Mouse (Mus musculus) intestine, embryonic 15.5 days (tissue): ENCODE data around the gene Pknox2. TPM values are rescaled to one million over a fixed set of nuclear protein-coding genes. Genes with fewer than 3 reads are reported as not detected.
A peak's percentile ranks its signal among the peaks of the same experiment; 100 is the strongest.

Experiments
- ATAC-seq: fragments of 200-750 bp; cut with Nextera tagmentation; 2 replicates; pipeline ENCODE4 v1.8.0; 2017; ENCODE audit warnings: moderate TSS enrichment, moderate library complexity
- H3K27ac ChIP-seq: fragments of 300-500 bp; sonication (generic); 2 replicates; pipeline ENCODE4 v1.5.1; 2015; ENCODE audit warnings: mild to moderate bottlenecking, inconsistent platforms
- H3K27me3 ChIP-seq: fragments of 300-500 bp; sonication (generic); replicated peaks from 2 replicates; pipeline ENCODE4 v1.6.1; 2015; ENCODE audit warnings: inconsistent platforms
- H3K36me3 ChIP-seq: fragments of 300-500 bp; sonication (generic); 2 replicates; pipeline ENCODE4 v1.6.1; 2015; ENCODE audit warnings: inconsistent platforms
- H3K4me1 ChIP-seq: fragments of 300-500 bp; sonication (generic); replicated peaks from 2 replicates; pipeline ENCODE4 v1.6.1; 2015; ENCODE audit warnings: inconsistent platforms
- H3K4me2 ChIP-seq: fragments of 300-500 bp; sonication (generic); replicated peaks from 2 replicates; pipeline ENCODE4 v1.6.1; 2015; ENCODE audit warnings: mild to moderate bottlenecking, inconsistent platforms
- H3K4me3 ChIP-seq: fragments of 300-500 bp; sonication (generic); replicated peaks from 2 replicates; pipeline ENCODE4 v1.5.1; 2015; ENCODE audit warnings: inconsistent platforms
- H3K9ac ChIP-seq: fragments of 300-500 bp; sonication (generic); 2 replicates; pipeline ENCODE4 v1.6.1; 2015; ENCODE audit warnings: inconsistent platforms
- H3K9me3 ChIP-seq: fragments of 300-500 bp; sonication (generic); 2 replicates; pipeline ENCODE4 v1.6.1; 2016; ENCODE audit warnings: inconsistent platforms
- WGBS: fragments of 180-500 bp; shearing (Covaris S2); methylation state at CpG from one replicate; pipeline ENCODE4 v1.1.7; 2015; 5-methylcytosine and 5-hydroxymethylcytosine counted together
- polyA plus RNA-seq: library from polyadenylated mRNA; unstranded; fragments of >200 nt; fragmentation: Nextera tagmentation; extraction: Ambion mirVana; gene quantifications from 2 replicates; pipeline ENCODE4 v1.2.1, GENCODE M21; 2015

The Pknox2 gene
- polyA plus RNA-seq, 1 experiment from 2014 or later = 8.2 TPM

DNA sequence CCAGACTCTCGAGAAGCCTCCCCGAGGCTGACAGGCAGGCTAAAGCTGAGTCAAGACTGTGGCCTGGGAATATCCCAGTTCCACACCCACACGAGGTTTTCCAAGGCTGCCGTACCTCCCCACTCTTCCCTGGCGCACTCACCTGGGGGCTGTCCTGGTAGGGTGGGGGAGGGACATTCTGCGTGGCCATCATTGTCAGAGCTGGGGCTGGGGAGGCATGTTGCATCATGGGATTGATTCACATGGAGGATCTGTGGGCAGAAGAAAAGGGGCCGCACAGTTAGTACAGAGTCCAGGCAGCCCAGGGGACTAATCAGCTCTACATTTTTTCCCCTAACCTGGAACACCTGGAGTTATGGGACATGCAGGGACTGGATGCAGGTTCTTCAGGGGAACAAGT is 179.0 kb downstream of the Pknox2 start:
- WGBS = 81% methylated on average over 7 of the region's 7 CpGs

DNA sequence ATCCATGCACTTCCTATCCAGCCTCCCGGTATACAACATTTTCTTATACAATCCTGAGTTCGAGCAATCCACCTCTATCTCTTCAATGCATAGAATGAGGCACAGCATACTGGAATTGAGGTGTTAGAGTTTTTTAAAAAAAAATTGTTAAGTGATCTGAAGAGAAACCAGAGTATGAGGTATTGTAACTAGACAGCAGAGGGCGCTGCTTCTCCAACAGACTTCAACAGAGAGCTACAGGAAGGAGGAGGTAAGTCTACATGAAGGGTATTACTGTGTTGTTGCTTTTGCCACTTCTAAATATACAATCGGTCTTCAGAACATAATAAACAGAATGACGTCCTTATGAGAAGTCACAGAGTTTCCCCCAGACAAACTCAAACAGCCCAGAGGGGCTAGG is 181.5 kb downstream of the Pknox2 start:
- Histone ChIP-seq H3K4me2 (no peak overlapping the region), H3K9ac (no peak overlapping the region), H3K27ac (no peak overlapping the region), H3K4me1 (no peaks in the 10 kb centered on the region), H3K36me3 (no peaks in the 10 kb centered on the region), H3K9me3 (no peaks in the 10 kb centered on the region), H3K4me3 (no peak overlapping the region), H3K27me3 (no peaks in the 10 kb centered on the region)
- 61% methylated on average over 5 of the region's 5 CpGs for WGBS
- no peak for ATAC-seq

More for the DNA sequence above, 179.0 kb downstream of the Pknox2 start:
- no peaks in the 10 kb centered on the region for H3K36me3 ChIP-seq
- H3K4me2 ChIP-seq = no peak overlapping the region
- no peak for ATAC-seq
- H3K27ac ChIP-seq = no peak overlapping the region
- H3K9ac ChIP-seq = no peak overlapping the region
- H3K27me3 ChIP-seq = no peaks in the 10 kb centered on the region
- H3K9me3 ChIP-seq = no peaks in the 10 kb centered on the region
- H3K4me3 ChIP-seq = no peak overlapping the region
- peaks cover 7% of the 10 kb centered on the region; the same call in 1 of the 2 replicates for H3K4me1 ChIP-seq

DNA sequence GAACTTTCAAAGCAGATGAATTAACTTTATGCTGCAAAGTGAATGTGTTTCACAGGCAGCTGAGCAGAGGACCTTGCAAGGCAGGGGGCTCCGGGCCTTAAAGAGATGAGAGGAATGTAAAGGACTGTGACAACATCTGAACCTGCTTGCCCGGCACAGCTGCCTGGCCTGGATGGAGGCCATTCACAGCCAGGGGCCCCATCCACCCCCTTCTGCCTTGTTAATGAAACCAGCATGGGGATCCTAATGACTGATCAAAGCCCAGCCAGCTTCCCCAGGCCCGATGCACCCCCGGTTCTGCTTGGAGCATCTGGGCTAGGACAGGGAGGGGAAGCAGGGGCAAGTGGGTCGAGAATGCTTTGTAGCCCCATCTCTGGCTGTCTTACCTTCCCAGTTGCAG is 183.0 kb downstream of the Pknox2 start:
- no peak for ATAC-seq

DNA sequence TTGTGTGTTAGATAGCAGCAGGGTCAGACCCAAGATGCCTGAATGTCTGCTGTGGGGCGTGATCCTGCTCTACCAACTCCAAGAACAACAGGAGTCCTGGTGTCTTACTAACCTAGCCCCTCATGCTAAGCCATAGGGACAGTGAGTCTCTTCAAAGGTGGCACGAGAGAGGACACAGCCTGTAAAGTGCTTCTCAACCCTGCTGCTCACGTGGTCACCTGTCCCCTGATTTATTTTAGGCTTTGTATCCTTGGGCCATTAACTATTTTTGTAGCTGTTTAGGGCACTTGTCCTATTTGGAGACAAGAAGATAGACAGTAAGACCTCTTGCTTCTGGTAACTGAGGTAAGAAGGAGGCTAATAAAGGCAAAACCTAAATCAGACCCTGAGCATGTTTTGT is 183.7 kb downstream of the Pknox2 start:
- Histone ChIP-seq H3K4me1 (no peaks in the 10 kb centered on the region), H3K4me3 (no peak overlapping the region), H3K9ac (no peak overlapping the region), H3K27me3 (no peaks in the 10 kb centered on the region), H3K36me3 (no peaks in the 10 kb centered on the region), H3K9me3 (no peaks in the 10 kb centered on the region), H3K27ac (no peak overlapping the region), H3K4me2 (no peak overlapping the region)
- no peak for ATAC-seq
- WGBS = 70% methylated on average over 3 of the region's 3 CpGs

More for the DNA sequence above, 183.0 kb downstream of the Pknox2 start:
- H3K27me3 ChIP-seq = no peaks in the 10 kb centered on the region
- no peak overlapping the region for H3K9ac ChIP-seq
- no peak overlapping the region for H3K4me3 ChIP-seq
- H3K9me3 ChIP-seq = no peaks in the 10 kb centered on the region
- no peaks in the 10 kb centered on the region for H3K36me3 ChIP-seq
- no peak overlapping the region for H3K27ac ChIP-seq
- no peaks in the 10 kb centered on the region for H3K4me1 ChIP-seq
- 29% methylated on average over 5 of the region's 5 CpGs for WGBS
- H3K4me2 ChIP-seq = no peak overlapping the region

DNA sequence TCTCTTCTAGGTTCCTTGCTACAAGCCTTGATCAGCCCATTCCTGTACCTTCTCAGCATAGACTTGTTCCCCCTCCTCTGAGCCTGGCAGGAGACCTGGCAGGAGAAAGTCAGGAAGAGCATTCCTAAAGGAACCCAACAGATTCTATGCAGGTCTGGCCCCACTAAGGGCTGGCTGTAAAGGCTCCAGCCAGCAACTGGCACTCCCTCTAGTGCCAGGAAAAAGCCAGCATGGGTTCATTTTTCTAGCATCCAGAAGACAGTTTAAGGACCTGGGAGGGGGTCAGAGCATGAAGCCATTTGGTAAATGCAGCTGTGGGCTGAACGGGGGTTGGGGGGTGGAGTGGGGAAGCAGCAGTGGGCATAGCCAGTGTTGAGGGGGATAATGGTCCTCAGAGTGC is 185.3 kb downstream of the Pknox2 start:
- H3K4me2 ChIP-seq = no peak overlapping the region
- no peak overlapping the region for H3K27ac ChIP-seq
- H3K4me3 ChIP-seq = no peak overlapping the region
- no peaks in the 10 kb centered on the region for H3K36me3 ChIP-seq
- ATAC-seq = no peak
- H3K9ac ChIP-seq = no peak overlapping the region
- no peaks in the 10 kb centered on the region for H3K4me1 ChIP-seq
- H3K9me3 ChIP-seq = no peaks in the 10 kb centered on the region
- H3K27me3 ChIP-seq = no peaks in the 10 kb centered on the region
- 53% methylated on average over 1 of the region's 1 CpGs for WGBS

DNA sequence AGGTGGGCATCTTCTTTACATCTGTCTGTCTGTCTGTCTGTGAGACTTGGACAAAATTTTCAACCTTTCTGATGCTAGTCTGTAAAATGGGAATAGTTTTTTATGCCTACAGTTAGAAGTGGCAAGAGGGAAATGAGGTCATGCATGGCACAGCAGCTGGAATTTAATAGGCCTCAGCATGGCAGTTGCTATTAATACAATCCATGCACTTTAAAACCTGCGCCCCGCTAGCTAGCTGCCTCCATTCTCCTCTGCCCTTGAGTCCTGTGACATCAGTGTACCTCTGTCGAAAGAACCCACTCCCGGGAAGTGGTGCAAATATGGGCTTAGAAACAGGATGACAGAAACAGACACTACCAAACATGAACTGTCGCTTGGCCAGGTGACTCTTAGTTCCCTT is 186.1 kb downstream of the Pknox2 start:
- Histone ChIP-seq H3K9ac (no peak overlapping the region), H3K9me3 (no peaks in the 10 kb centered on the region), H3K27ac (no peak overlapping the region), H3K4me2 (no peak overlapping the region), H3K4me3 (no peak overlapping the region), H3K36me3 (no peaks in the 10 kb centered on the region), H3K27me3 (no peaks in the 10 kb centered on the region), H3K4me1 (no peaks in the 10 kb centered on the region)
- ATAC-seq = no peak
- 86% methylated on average over 5 of the region's 5 CpGs for WGBS

DNA sequence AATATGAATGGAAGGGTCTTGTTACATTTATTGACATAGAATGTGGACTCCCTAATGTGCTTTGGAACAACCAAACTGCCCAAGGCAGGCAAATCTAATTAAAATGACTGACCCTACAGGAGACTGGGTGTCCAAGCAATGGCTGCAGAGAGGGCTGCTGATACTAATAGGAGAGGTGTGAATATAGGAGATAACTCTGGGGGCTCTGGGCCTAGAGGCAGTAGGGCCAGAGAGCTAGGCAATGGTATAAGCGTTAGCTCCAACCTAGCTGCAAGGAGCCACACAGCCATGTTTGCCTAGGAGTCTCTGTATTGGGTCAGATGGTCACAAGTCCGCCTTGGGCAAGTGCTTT is 196.1 kb downstream of the Pknox2 start:
- Histone ChIP-seq H3K4me3 (no peak overlapping the region), H3K36me3 (no peaks in the 10 kb centered on the region), H3K4me2 (no peak overlapping the region), H3K9me3 (no peaks in the 10 kb centered on the region), H3K9ac (no peak overlapping the region), H3K27ac (no peak overlapping the region), H3K27me3 (no peaks in the 10 kb centered on the region), H3K4me1 (no peaks in the 10 kb centered on the region)
- 76% methylated on average over 2 of the region's 2 CpGs for WGBS
- ATAC-seq = no peak

DNA sequence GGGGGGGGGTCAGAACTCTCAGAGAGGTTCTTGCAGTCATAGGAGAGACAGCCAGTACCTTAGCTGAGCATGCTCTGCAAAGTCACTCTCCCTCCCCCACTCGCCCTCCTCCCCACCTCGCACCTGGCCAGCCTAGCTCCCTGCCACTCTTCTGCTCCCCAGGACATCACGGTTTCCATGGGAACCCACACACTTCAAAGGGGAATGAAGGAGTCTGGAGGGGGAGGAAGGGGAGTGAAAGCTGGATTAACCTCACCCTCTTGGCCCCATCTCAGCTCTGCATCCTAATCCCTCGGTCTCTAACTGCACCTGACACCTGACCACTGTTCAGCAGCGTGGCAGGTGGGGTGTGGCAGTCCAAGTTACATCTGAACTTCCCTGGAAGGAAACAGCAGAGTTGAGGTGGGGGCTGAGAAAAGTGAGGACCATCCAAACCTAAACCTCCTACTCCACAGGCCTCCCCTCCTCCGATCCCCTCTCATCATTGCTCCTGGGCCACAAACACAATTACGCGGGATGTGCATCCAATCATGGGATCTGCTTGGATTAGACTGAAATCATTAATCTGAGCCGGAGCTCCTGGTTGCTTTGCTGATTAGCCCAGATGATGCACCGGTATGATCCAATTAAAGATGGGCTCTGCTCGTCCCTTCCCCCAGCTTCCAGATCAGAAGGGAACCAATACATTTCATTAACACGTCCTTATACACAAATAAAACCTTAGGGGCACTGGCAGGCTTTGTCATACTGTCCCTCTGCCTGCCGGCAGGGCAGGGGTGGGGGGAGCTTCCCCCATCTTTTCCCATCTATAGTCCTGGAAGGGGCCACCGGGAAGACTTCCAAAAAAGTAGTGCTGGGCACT is 196.7 kb downstream of the Pknox2 start:
- H3K36me3 ChIP-seq = no peaks in the 10 kb centered on the region
- no peak overlapping the region for H3K9ac ChIP-seq
- H3K9me3 ChIP-seq = no peaks in the 10 kb centered on the region
- ATAC-seq = 0 out of 2 replicates have a peak, but pooled peaks have one; percentile 17
- H3K4me3 ChIP-seq = no peak overlapping the region
- no peak overlapping the region for H3K4me2 ChIP-seq
- no peaks in the 10 kb centered on the region for H3K27me3 ChIP-seq
- H3K4me1 ChIP-seq = no peaks in the 10 kb centered on the region
- H3K27ac ChIP-seq = no peak overlapping the region
- 34% methylated on average over 14 of the region's 14 CpGs for WGBS

DNA sequence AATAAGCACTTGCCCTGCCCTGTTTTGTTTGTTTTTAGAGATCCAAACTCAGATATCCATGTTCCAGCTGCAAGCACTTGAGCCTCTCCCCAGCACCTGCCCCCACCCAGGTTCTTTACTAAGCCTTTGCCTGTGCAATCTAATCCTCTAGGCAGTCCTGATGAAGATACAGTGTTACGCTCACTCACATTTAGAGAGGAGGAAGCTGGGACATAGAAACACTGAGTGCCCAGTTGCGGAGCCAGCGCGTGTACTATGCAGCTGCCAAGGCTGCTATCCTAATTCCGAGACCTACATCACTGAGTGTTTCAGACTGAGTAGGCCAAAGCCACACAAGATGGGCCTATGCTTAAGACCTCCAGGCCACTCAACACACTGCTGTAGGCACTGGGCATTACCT is 199.0 kb downstream of the Pknox2 start:
- Histone ChIP-seq H3K36me3 (no peaks in the 10 kb centered on the region), H3K27me3 (no peaks in the 10 kb centered on the region), H3K4me2 (no peak overlapping the region), H3K4me1 (no peaks in the 10 kb centered on the region), H3K9ac (no peak overlapping the region), H3K9me3 (no peaks in the 10 kb centered on the region), H3K4me3 (no peak overlapping the region), H3K27ac (no peak overlapping the region)
- ATAC-seq = no peak
- 88% methylated on average over 5 of the region's 5 CpGs for WGBS

DNA sequence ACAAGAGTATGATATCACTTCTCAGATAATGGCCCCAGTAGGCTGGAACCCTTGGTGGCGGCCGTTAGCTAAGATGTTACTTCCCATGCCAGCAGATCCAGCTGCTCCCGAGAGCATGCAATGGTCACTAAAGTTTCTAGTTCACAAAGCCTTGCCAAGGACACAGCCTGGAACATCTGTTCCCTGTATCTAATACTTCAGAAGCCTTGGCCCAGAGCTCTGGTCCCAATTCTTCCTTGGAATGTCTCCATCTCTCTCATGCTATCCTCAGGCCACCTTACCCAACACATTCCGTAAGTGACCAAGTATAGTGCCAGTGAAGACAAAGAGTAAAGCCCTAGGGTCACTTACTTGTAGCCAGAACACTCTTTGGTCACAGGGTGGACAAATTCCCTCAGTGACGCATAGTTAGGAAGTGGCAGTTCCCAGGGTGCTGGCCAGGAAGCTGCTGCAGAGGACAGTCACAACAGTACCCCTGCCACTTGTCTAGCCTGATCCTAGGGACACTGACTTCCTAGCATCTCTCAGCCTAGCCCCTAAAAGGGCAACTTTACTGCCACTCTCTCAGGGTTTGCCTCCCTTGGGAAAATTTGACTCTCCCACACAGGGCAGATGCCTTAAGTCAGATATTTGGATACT is 200.0 kb downstream of the Pknox2 start:
- H3K4me3 ChIP-seq = no peak overlapping the region
- H3K4me2 ChIP-seq = no peak overlapping the region
- H3K9ac ChIP-seq = no peak overlapping the region
- no peaks in the 10 kb centered on the region for H3K4me1 ChIP-seq
- H3K9me3 ChIP-seq = no peaks in the 10 kb centered on the region
- no peak overlapping the region for H3K27ac ChIP-seq
- H3K36me3 ChIP-seq = no peaks in the 10 kb centered on the region
- 73% methylated on average over 5 of the region's 5 CpGs for WGBS
- H3K27me3 ChIP-seq = no peaks in the 10 kb centered on the region
- ATAC-seq = no peak

DNA sequence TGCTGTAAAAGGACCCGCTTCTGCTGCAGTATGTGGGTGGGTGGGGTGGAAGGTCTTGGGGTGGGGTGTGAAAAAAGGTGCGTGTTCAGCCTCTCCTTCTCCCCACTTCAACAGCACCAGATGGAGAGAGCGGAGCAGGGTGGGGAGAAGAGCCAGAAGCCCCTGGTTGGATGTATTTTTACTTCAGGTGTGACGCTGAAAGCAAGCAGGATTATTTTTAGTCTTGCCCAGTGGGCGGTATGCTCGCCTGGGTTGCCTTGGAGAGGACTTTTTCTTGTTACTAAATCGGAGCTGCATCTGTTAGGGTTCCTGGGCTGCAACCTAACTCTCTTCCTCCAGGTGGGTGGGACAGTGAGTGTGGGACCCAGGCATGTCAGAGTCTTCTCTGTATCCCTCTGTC is 202.4 kb downstream of the Pknox2 start:
- no peak overlapping the region for H3K4me3 ChIP-seq
- ATAC-seq = no peak
- no peak overlapping the region for H3K27ac ChIP-seq
- H3K4me2 ChIP-seq = no peak overlapping the region
- no peak overlapping the region for H3K9ac ChIP-seq
- no peaks in the 10 kb centered on the region for H3K27me3 ChIP-seq
- no peaks in the 10 kb centered on the region for H3K36me3 ChIP-seq
- no peaks in the 10 kb centered on the region for H3K4me1 ChIP-seq
- H3K9me3 ChIP-seq = no peaks in the 10 kb centered on the region
- 73% methylated on average over 7 of the region's 7 CpGs for WGBS

DNA sequence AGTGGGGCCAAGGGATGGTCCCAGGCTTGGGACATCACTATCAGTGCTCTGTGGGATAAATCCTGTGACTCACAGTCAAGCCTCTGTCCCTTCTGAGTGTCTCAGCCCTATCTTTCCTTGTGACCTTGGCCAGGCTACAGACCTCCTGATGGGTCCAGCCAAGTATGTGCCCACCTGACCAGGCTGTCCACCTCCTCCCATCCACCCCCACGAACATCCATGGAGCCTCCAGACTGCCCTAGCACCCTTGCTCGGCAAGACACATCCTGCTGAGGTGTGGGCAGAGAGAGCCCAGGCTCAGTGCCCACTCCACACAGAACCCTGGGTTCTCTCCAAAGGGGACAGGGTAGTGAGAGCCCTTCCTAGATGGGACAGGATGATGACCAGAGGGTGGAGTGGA is 204.6 kb downstream of the Pknox2 start:
- Histone ChIP-seq H3K9me3 (no peaks in the 10 kb centered on the region), H3K9ac (no peak overlapping the region), H3K27ac (no peak overlapping the region), H3K4me1 (no peaks in the 10 kb centered on the region), H3K4me2 (no peak overlapping the region), H3K4me3 (no peak overlapping the region), H3K27me3 (no peaks in the 10 kb centered on the region), H3K36me3 (no peaks in the 10 kb centered on the region)
- no peak for ATAC-seq
- WGBS = 69% methylated on average over 2 of the region's 2 CpGs

DNA sequence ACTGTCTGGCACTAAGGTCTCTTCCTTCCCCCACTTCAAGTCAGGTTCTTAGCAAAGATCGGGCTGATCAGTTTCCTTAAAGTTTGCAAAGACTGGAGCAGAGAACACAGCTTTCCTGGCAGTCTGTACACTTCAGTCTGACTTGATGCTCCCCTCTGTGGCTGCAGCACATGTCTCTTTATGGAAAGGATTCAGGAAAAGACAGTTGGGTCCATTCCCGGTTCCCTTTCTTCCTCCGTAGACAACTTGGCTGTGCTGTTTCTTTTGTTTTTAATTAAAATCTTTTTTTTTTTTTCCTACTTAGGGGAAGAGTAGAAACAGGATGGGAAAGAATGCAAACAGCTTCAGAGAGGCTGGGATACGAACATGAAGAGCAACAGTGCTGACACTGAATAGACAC is 205.1 kb downstream of the Pknox2 start:
- Histone ChIP-seq H3K9ac (no peak overlapping the region), H3K4me3 (no peak overlapping the region), H3K27ac (no peak overlapping the region), H3K36me3 (no peaks in the 10 kb centered on the region), H3K4me2 (no peak overlapping the region), H3K9me3 (no peaks in the 10 kb centered on the region), H3K27me3 (no peaks in the 10 kb centered on the region), H3K4me1 (no peaks in the 10 kb centered on the region)
- WGBS = 68% methylated on average over 4 of the region's 4 CpGs
- no peak for ATAC-seq
